Mouse (Mus musculus): ENCODE results near the gene Trmt61a. TPM values are rescaled to one million over a fixed set of nuclear protein-coding genes. Genes with fewer than 3 reads are reported as not detected.
"Not testable (repeated sequence)": the region's sequence is repeated elsewhere in the genome, so short reads cannot be mapped to it uniquely, and the experiment has no call there.

Trmt61a gene
- total RNA-seq (2015) (8.6 and 8.8 TPM in 2 replicates), total RNA-seq (2017) (8.0 and 11.2 TPM in 2 replicates)

DNA sequence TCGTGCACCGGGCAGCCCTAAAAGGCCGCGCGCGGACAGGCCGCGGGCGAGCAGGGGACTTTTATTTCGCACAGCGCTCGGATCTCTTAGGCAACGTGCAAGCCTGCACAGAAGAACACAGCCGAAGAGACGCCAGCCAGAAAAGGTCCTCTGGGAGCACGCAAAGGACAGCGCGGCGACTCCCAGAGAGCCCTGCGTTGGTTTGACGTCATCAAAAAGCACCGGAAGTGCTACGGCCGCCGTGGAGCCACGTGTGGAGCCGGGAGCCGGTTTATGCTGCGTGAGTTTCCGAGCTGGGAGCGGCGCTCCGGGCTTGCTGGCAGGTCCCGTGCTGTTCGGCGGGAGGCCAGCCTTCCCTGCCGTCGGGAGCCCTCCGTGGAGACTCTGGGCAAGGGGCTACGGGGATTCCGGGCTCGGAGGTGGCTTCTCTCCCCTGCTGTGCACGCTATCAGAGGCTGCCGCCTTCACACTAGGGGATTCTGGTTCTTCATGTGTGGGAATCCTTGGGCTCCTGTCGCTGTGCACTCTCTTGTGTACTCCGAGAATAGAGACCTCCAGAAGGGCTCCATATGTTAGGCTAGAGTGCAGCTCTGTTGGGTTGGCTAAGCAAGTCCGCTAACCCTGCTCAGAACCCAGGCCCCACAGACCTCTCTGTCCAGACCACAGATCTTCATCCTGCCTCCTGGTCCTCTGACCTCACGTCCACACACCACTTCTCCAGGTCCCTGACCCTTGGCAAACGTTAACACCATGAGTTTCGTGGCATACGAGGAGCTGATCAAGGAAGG lies at the start of gene Trmt61a:
Trmt61a (plus strand) TSS at position 224 of the 788 bp plus-strand sequence.
- peak; percentile 82 for ATAC-seq (replicated peaks; ENCODE audit: poor library complexity)

DNA sequence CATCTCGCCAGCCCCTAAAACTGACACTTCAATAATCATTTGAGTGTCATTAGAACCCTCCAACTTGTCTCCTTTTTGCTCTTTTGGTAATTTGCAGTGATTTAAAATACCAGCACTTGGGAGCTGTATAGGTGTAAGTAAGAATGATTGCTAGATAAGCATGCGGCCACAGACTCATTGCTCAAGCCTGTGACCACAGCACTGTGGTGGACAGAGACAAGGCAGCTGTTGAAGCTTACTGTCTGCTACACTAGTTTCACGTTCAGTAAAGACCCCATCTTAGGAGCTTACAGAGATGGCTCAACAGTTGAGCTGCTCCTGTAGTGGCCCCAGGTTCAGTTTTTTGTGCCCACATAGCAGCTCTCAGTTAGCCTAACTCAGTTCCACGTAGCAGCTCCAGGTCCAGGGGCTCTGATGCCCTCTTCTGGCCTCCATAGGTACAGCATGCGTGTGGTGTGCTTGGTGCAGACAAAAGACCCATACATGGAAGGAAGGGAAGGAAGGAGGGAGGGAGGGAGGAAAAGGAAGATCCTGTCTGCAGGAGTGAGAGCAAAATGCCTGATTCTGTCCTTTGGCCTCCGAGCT lies 29.8 kb upstream of the Trmt61a start:
- peak; percentile 97 for ATAC-seq (replicated peaks; ENCODE audit: poor library complexity)

DNA sequence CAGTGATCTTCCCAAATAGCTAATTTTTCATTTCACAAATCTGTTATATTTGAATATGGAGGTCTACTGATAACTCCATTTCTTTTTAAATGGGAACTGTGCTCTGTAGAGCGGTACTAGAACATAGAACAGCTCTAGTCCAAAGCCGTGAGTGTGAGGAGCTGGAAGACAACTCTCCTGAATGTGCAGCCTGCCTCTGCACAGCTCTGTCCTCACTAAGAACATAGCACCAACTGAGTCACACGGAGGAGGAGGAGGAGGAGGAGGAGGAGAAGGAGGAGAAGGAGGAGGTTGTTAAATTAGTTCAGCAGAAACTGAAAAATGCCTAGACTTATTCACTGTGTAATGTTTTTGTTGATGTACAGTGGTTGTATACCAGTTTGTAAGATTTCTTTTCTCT lies 25.0 kb upstream of the Trmt61a start:
- no peak for ATAC-seq (replicated peaks; ENCODE audit: poor library complexity)

DNA sequence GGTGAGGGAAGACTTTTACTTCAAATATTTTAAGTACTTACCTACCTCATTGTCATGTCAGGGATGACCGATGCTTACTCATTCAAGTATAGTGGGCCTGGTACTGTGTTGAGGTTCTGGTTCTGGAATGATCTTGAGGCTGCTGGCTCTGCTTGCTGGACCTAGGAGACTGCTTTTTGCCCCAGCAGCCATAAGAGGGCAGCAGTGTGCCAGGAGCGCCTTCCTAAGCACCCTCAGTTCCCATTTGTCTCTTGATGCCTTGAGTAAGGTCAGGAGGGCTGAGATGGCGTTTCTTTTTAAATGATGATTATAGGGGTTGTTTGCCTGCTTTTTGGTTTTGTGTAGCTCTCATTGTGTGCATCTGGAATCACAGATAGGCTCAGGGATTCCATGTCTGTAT lies 24.5 kb upstream of the Trmt61a start:
- ATAC-seq (replicated peaks; ENCODE audit: poor library complexity) = peak; percentile 94

DNA sequence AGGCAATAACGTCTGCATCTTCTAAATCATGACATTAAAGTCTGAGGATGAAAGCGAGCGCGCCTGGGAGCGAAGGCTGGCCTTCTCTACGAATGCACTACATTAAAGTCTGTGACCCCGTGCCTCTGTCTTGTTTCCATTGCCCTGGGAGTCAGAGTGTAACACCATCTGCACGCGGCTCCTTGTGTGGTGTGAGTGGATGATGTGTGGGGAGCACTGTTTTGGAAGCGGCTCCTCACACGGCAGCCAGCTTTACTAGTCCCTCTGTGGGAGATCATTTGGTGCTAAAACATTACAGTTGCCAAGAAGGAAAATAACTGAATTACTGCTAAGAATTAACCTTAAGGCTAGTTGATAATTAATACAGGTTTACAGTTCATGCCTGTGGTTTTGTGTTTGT lies 22.2 kb upstream of the Trmt61a start:
- ATAC-seq (replicated peaks; ENCODE audit: poor library complexity) = no peak

DNA sequence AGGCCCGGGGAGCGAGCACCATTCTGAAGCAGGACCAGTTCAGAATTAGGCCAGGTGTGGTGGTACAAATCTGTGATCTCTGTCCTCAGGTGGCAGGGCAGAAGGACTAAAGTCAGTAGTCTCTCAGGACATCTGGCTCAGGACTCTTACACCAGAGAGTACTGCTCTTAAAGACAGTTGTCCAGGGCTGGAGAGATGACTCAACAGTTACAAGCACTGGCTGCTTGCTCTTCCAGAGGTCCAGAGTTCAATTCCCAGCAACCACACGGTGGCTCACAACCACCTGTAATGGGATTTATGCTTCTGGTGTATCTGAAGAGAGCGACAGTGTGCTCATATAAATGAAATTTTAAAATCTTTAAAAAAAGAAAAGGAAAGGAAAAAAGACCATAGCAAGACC lies 18.6 kb upstream of the Trmt61a start:
- no peak for ATAC-seq (replicated peaks; ENCODE audit: poor library complexity)

DNA sequence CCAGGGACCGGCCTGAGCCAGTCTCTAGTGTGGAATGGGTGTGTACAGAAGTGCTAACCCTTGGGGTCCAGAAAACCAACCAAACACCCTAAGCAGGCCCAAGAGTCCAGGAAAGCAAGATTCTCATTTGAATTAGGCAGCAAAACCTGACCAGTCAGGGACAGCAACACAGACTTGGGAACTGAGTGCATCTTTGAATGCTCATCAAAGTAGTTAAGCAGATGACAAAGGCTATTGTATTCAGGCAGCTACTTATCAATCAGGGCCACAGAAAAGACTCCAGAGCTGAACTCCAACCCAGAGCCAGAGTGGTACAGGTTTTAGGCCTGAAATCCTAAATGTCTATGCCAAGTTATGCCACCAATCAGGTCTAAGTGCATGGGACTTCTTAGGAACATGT lies 17.3 kb upstream of the Trmt61a start:
- no peak for ATAC-seq (replicated peaks; ENCODE audit: poor library complexity)

DNA sequence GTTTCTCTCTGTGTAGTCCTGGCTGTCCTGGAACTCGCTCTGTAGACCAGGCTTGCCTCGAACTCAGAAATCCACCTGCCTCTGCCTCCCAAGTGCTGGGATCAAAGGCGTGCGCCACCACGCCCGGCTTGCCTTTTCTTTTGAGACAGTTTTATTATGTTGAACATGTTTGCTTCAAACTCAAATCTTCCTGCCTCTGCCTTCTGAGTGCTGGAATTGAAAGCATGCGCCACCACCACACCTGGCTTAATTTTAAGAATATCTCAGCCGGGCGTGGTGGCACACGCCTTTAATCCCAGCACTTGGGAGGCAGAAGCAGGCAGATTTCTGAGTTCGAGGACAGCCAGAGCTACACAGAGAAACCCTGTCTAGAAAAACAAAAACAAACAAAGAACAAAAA lies 16.4 kb upstream of the Trmt61a start:
- ATAC-seq (replicated peaks; ENCODE audit: poor library complexity) = not testable (repeated sequence)

DNA sequence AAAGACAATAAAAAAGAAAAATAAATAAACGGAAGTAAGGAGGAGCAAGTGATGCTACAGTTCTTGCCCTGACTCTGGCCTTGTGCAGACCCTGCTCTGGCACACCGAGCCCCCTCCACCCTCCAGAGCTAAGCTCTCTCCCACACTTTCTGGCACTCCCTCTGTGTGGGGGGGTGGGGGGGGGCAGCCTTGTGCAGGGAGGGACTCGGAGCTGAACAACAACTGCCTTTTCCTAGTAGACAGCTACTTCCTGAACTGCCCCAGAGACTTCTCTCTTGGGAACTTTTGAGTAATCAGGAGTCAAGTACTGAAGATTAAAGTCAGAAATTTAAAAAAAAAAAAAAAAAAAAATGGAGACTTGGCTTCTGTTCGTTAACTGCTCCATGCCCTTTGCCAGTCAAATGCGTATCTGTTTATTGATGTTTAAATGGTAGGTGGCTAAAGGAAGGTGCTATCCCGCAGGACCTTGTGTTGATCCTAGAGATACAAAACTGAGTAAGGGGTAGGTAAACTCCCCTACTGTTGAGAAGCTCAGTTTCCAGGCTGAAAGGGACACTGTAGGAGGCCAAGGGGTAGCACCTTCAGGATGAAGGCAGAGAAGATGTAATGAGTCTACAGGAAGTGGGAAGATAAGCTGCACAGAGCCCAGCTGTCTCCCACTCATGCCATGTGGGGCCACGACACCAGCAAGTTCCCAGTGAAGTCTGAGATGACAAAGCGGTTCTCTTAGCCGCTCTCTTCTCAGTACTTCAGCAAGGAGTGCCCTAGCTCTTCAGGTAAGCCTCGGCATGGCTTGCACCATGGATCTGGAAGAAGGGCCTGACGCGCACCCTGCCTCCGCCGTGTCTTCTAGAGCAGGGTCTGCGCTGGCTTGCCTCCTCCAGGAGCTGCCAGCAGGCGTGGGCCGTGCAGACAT lies 14.4 kb upstream of the Trmt61a start:
- no peak for ATAC-seq (replicated peaks; ENCODE audit: poor library complexity)

DNA sequence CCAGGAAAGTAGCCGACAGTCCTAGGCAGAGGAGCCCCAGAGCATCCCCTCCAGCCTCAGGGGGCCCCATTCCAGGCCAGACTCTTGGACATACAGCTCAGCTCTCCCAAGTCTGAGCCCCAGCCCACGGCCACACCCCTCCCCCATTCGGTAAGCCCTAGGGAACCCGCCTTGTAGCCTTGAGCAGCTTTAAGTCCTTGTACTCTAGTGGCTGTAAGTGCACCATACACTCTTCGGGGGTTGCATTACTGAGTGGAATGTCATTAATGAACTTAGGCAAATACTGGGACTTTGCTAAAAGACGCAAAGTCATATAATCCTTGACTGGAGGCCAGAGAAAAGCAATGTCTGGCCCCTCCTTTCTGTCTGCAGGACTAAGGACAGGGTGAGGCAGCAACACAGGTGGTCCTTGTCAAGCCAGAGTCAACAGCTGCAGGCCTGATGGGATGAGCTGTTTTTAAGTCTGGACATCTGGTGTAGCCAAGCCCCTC lies 13.7 kb upstream of the Trmt61a start:
- ATAC-seq (replicated peaks; ENCODE audit: poor library complexity) = no peak

DNA sequence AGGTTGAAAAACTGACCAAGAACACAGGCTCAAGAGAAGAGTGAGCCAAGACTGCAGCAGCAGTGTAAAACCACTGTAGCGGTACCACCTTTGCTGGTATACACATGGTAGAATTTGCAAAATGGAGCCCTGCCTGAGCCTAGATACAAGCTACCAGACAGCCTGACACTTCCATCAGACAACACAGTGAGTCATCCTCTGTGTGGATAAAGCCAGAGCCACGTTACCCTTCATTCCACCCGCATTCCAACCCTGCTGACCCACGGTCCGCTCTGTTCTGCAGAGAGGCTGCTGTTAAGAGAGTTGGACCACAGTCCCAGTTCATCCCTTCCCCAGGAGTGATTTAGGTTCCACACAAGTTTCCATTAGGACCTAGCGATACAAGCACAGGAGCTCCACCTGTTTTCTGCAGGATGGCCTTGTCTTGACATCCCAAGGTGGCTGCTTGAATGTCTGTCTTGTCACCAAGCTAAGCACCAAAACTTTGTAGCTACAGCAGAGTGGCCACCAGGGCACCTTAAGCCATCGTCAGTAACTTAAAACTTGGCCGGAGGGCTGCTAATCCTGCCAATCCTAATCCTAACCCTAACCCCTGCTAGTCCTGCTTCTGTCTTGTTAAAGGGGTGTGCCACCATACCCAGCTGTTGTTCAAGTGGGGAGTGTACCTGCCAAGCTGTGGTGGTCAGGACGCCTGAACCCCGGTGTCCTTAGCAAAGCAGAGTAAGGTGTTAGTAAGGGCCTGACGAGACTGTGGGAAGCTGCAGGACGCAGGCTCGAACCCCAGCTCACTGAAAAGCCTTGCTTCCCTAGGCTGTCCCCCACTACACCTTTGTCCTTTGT lies 12.6 kb upstream of the Trmt61a start:
- no peak for ATAC-seq (replicated peaks; ENCODE audit: poor library complexity)

DNA sequence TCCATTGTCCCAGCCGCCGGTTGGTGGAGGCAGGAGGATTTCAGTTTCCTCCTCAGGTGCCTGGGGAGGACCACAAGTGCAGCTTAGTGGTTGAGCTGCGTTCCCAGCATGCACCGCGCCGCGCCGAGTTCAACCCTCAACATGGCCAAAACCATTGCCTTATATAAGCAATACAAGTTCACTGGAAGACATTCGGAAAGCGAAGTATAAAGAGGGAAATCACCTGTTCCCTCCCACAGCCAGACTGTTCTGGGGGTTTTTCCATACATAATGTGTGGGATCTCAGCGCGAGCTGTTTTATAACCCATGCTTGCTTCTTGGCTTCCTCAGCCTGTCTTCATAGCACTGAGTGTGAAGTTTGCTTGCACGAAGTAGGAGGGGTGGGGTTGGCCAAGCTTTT lies 11.5 kb upstream of the Trmt61a start:
- no peak for ATAC-seq (replicated peaks; ENCODE audit: poor library complexity)

DNA sequence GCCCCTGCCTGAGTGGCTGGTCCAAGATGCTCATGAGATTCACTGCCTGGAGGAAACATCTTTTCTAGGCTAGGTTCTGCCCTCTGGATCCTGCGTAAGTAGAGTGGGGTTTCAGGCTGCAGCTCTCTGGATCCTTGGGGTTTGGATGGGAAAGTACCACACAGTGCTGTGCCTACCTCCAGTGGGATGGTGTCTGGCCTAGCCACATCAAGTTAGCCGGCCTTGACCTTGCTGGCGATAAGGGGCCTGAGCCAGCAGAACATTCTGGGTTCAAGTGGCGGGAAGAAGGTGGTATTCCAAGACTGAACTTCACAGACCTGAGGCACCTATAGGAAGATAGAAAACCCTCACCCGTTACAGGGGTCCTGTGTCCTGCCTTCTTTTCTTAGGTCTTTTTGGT lies 10.5 kb upstream of the Trmt61a start:
- no peak for ATAC-seq (replicated peaks; ENCODE audit: poor library complexity)

DNA sequence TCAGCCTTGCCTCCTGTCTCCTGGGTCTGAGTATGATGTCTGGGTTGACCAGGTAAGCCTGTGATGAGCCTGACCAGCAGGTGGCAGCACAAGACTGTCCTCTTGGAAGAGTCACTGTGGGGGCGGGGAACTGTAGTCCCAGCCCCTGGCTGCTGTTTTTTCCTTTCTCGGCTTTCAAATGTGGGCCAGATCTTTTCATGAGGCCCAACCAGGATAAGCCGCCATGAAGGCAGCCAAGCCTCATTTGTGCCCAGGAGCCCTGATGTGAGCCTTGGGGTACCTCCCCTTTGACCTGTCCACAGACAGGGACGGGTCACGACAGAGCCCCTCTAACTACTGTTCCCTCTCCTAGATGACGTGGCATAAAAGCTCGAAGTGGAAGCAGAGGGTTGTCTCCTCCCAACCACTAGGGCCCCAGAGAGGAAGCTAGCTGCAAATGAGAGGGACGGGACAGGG lies 9.4 kb upstream of the Trmt61a start:
- peak; percentile 80 for ATAC-seq (replicated peaks; ENCODE audit: poor library complexity)

DNA sequence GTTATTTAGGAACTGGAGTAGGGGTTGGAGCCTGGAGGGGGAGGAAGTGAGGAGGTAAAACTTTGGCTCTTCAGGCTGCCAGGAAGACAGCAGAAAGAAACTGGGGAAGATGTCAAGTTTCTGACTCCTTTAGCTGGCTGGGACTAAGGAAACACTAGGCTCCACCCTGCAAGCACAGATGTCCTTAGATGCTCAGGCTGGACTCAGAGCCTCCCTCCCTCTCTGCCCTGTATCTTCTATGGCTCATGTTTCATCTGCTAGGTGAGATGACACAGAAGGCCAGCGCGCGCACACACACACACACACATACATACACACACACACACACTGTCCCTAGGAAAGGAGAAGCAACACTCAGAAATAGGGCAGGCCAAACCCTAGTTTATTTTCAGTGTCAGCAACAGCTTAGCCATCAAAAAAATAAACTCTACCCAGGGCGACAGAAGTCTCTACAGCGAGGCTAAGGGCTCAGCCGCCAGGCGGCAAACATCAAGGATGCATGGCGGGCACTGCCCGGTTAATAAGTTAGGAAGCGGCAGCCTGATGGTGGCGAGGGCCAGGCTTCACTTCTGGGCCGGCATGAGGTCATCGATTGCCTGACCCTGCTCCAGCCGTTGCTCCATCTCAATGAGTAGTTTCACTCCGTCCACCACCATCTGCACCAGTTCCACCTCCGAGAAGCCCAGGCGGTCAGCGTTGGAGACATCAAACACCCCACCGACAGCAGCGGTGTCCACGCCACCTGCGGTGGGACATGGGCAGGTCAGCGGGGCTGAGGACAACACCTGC lies 8.7 kb upstream of the Trmt61a start:
- ATAC-seq (replicated peaks; ENCODE audit: poor library complexity) = no peak

DNA sequence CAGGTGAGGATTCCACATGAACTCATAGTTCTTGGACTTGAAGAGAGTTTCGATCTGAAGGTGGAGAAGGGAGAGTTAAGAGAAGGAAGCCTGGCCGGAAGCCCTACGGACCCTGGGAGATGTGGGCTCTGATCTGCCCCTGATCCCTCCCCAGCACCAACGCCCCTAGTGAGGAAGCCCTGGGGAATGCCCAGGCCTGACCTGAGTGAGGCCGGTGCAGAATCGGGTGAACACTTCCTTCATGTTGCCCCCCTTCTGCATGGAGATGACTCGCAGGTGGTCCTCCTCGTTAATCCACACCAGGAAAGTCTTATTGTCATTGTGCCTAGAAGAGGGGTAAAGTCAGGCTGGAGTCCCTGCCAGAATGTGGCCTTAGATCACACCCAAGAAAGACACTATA lies 7.9 kb upstream of the Trmt61a start:
- ATAC-seq (replicated peaks; ENCODE audit: poor library complexity) = no peak

DNA sequence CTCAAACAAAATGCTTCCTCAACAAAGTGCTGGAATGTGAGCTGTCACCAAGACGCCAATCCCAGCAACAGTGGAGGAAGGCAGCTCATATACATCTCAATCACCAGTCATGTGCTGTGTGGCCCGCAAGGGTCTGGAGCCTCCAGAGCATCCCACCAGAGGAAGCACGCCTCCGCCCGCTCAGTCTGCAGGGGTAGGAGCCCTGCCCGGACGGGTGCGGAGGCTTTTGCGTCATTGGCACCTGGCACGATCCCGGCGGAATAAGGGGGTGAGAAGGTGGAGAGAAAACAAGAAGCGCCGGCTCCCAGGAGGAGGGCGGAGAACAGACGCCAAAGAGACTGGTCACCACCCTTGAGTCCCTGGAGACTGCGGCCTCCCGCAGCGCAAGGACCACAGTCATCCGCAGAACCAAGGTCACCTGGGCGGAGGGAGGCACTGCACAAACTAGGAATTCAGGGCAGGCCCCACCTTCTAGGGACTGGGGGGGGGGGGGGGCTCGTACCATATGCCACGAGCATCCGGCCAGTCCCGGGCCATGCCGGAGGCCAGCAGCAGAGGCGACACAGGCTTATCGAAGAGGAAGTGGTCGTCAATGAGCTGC lies 7.4 kb upstream of the Trmt61a start:
- no peak for ATAC-seq (replicated peaks; ENCODE audit: poor library complexity)

DNA sequence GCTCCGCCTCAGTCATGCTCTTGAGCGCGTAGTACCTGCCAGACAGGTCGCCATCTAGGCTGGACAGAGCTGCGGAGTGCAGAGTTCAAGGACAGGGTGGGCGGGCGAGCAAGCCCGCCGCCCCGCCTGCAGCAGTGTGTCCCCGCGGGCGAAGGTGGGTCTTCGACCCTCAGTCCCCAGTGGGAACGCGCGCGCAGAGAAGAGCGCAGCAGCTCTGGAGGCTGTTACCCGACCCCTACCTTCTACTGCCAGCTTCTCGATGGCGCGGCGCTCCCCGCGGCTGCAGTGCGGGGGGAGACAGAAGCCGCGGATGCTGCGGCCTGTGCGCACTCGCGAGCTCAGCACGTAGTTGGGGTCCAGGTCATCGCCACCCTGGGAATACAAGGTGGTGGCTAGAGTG lies 6.9 kb upstream of the Trmt61a start:
- no peak for ATAC-seq (replicated peaks; ENCODE audit: poor library complexity)

DNA sequence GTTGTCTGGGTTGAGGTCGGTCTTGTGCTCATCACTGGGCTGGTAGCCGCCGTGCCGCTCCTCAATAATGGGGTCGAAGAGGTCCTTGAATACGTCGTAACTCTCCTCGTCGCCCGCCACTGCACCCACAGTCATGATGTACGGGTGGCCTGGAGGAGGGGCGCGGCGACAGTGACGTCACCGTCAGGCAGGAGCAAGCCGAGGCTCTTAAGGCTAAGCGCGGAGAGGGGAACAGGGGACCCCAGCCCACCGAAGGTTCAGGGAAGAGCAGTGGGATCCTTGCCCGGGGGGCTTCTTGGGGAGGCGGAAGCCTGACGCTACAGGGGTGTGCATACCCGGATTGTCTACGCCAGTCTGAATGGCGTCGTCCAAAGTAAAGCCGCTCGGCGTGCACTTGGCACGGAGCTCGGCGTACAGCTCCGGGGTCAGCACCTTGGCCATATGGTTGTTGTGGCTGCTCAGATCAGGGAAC lies 6.4 kb upstream of the Trmt61a start:
- no peak for ATAC-seq (replicated peaks; ENCODE audit: poor library complexity)
